Mouse (Mus musculus): ENCODE data around the gene Ctsw. TPM values are rescaled to one million over a fixed set of nuclear protein-coding genes. Genes with fewer than 3 reads are reported as not detected.
A peak's percentile ranks its signal among the peaks of the same experiment; 100 is the strongest.

Ctsw gene
- total and polyA plus RNA-seq, 2 experiments, result 0.37 to 1.5 TPM

GRCm38 (mm10) chr19:5445747-5446146 is 22.6 kb downstream of the Ctsw start:
- H3K27me3 ChIP-seq (ENCODE audit: control insufficient read depth, insufficient read depth, low read length), result peaks cover 16% of the 10 kb centered on the region
- TF ChIP-seq CTCF (IDR thresholded peaks at IDR 0.05; ENCODE audit: low read depth, low read length) (no peak), POLR2A (IDR thresholded peaks at IDR 0.05; ENCODE audit: extremely low read depth, insufficient read depth, low read length) (no peak)

GRCm38 (mm10) chr19:5444954-5445353 is 23.4 kb downstream of the Ctsw start:
- Histone ChIP-seq H3K4me3 (ENCODE audit: insufficient read depth, low read depth, low read length) (no peak overlapping the region), H3K27me3 (ENCODE audit: control insufficient read depth, insufficient read depth, low read length) (peaks cover 21% of the 10 kb centered on the region), H3K9ac (ENCODE audit: low read depth, low read length) (no peak overlapping the region), H3K4me1 (ENCODE audit: control insufficient read depth, insufficient read depth, low read length) (peaks cover 5% of the 10 kb centered on the region), H3K36me3 (ENCODE audit: control insufficient read depth, insufficient read depth, low read length) (no peaks in the 10 kb centered on the region), H3K79me2 (ENCODE audit: control insufficient read depth, insufficient read depth, low read length) (no peaks in the 10 kb centered on the region), H3K27ac (replicated peaks; ENCODE audit: insufficient read depth, low read depth, low read length) (no peak overlapping the region)
- no peak for TF ChIP-seq POLR2A (IDR thresholded peaks at IDR 0.05; ENCODE audit: extremely low read depth, insufficient read depth, low read length)
- no peak for TF ChIP-seq CTCF (IDR thresholded peaks at IDR 0.05; ENCODE audit: low read depth, low read length)
- WGBS, result 57% methylated on average over 7 of the region's 7 CpGs
- no peak for DNase-seq (ENCODE audit: extremely low read depth, low read depth, low spot score)

More at GRCm38 (mm10) chr19:5445747-5446146, 22.6 kb downstream of the Ctsw start:
- peaks cover 5% of the 10 kb centered on the region for H3K4me1 ChIP-seq (ENCODE audit: control insufficient read depth, insufficient read depth, low read length)
- DNase-seq (ENCODE audit: extremely low read depth, low read depth, low spot score), result no peak
- H3K27ac ChIP-seq (replicated peaks; ENCODE audit: insufficient read depth, low read depth, low read length), result no peak overlapping the region
- H3K9ac ChIP-seq (ENCODE audit: low read depth, low read length), result no peak overlapping the region
- no peak overlapping the region for H3K4me3 ChIP-seq (ENCODE audit: insufficient read depth, low read depth, low read length)
- 95% methylated on average over 5 of the region's 5 CpGs for WGBS
- H3K36me3 ChIP-seq (ENCODE audit: control insufficient read depth, insufficient read depth, low read length), result no peaks in the 10 kb centered on the region
- no peaks in the 10 kb centered on the region for H3K79me2 ChIP-seq (ENCODE audit: control insufficient read depth, insufficient read depth, low read length)

GRCm38 (mm10) chr19:5444371-5444908 is 23.9 kb downstream of the Ctsw start:
- Histone ChIP-seq H3K27me3 (ENCODE audit: control insufficient read depth, insufficient read depth, low read length) (peaks cover 21% of the 10 kb centered on the region), H3K36me3 (ENCODE audit: control insufficient read depth, insufficient read depth, low read length) (no peaks in the 10 kb centered on the region), H3K79me2 (ENCODE audit: control insufficient read depth, insufficient read depth, low read length) (no peaks in the 10 kb centered on the region), H3K4me1 (ENCODE audit: control insufficient read depth, insufficient read depth, low read length) (peaks cover 5% of the 10 kb centered on the region), H3K27ac (replicated peaks; ENCODE audit: insufficient read depth, low read depth, low read length) (no peak overlapping the region), H3K4me3 (ENCODE audit: insufficient read depth, low read depth, low read length) (no peak overlapping the region), H3K9ac (ENCODE audit: low read depth, low read length) (no peak overlapping the region)
- TF ChIP-seq POLR2A (IDR thresholded peaks at IDR 0.05; ENCODE audit: extremely low read depth, insufficient read depth, low read length), result no peak
- no peak for TF ChIP-seq CTCF (IDR thresholded peaks at IDR 0.05; ENCODE audit: low read depth, low read length)
- 52% methylated on average over 9 of the region's 9 CpGs for WGBS
- no peak for DNase-seq (ENCODE audit: extremely low read depth, low read depth, low spot score)

- Histone ChIP-seq H3K27me3 (ENCODE audit: control insufficient read depth, insufficient read depth, low read length) (no peaks in the 10 kb centered on the region), H3K27ac (replicated peaks; ENCODE audit: insufficient read depth, low read depth, low read length) (no peak overlapping the region), H3K4me3 (ENCODE audit: insufficient read depth, low read depth, low read length) (no peak overlapping the region), H3K9ac (ENCODE audit: low read depth, low read length) (no peak overlapping the region), H3K4me1 (ENCODE audit: control insufficient read depth, insufficient read depth, low read length) (peaks cover 5% of the 10 kb centered on the region; the same call in 1 of the 2 replicates), H3K79me2 (ENCODE audit: control insufficient read depth, insufficient read depth, low read length) (no peaks in the 10 kb centered on the region), H3K36me3 (ENCODE audit: control insufficient read depth, insufficient read depth, low read length) (no peaks in the 10 kb centered on the region)
- no peak for DNase-seq (ENCODE audit: extremely low read depth, low read depth, low spot score)
- WGBS, result 67% methylated on average over 7 of the region's 7 CpGs
- TF ChIP-seq POLR2A (IDR thresholded peaks at IDR 0.05; ENCODE audit: extremely low read depth, insufficient read depth, low read length) (no peak), CTCF (IDR thresholded peaks at IDR 0.05; ENCODE audit: low read depth, low read length) (no peak)
These were observed 34.4 kb downstream of the Ctsw start for GRCm38 (mm10) chr19:5433951-5434350.

GRCm38 (mm10) chr19:5432992-5433852 is 35.1 kb downstream of the Ctsw start:
- 1% methylated on average over 16 of the region's 16 CpGs for WGBS

More at GRCm38 (mm10) chr19:5432992-5433852, 35.1 kb downstream of the Ctsw start:
- Histone ChIP-seq H3K9ac (ENCODE audit: low read depth, low read length) (peak overlapping the region; percentile 47), H3K27me3 (ENCODE audit: control insufficient read depth, insufficient read depth, low read length) (no peaks in the 10 kb centered on the region), H3K4me3 (ENCODE audit: insufficient read depth, low read depth, low read length) (peak overlapping the region; percentile 45), H3K79me2 (ENCODE audit: control insufficient read depth, insufficient read depth, low read length) (no peaks in the 10 kb centered on the region), H3K36me3 (ENCODE audit: control insufficient read depth, insufficient read depth, low read length) (no peaks in the 10 kb centered on the region), H3K4me1 (ENCODE audit: control insufficient read depth, insufficient read depth, low read length) (peaks cover 5% of the 10 kb centered on the region; the same call in 1 of the 2 replicates), H3K27ac (replicated peaks; ENCODE audit: insufficient read depth, low read depth, low read length) (peak overlapping the region; percentile 37)
- DNase-seq (ENCODE audit: extremely low read depth, low read depth, low spot score), result peak; percentile 74
- TF ChIP-seq POLR2A (IDR thresholded peaks at IDR 0.05; ENCODE audit: extremely low read depth, insufficient read depth, low read length), result no peak
- TF ChIP-seq CTCF (IDR thresholded peaks at IDR 0.05; ENCODE audit: low read depth, low read length), result peak; percentile 47
